Mouse (Mus musculus) gastrocnemius, adult 8-10 months (tissue): ENCODE measurements around the gene Pam. TPM values are rescaled to one million over a fixed set of nuclear protein-coding genes. Genes with fewer than 3 reads are reported as not detected.
A peak's percentile ranks its signal among the peaks of the same experiment; 100 is the strongest.
"Not testable (repeated sequence)": the region's sequence is repeated elsewhere in the genome, so short reads cannot be mapped to it uniquely, and the experiment has no call there.

Experiments used
- DNase-seq, 2 experiments: peaks; one replicate each; pipeline ENCODE4 v3.0.0; 2022; ENCODE audit warnings: low spot score in 2 of 2
- total RNA-seq, 4 experiments: library from RNA; stranded (reverse); gene quantifications; 2 replicates each; pipeline ENCODE4 v1.2.4; 2022

The Pam gene
- total RNA-seq, 4 experiments from 2014 or later = 19.6 to 32.4 (median 23.9) TPM

DNA sequence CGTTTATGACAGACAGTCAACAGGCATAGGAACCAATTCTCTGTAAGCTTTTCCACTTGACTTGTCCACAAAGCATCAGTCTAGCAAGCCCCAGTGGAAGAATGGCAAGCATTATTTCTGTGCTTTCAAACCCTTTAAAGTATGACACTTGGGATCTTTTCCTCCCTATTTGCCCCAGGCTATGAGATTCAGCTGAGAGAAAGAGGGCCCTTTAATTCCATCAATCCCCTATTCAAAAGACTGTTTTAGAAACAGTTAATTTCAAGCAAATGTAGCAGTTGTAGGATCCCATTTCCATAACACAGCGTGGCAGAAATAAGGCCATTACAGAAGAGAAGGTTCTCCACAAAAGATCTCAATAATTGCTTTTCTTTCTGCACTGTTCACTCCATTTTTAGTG lies 53.0 kb downstream of the Pam start:
- no peak for DNase-seq

DNA sequence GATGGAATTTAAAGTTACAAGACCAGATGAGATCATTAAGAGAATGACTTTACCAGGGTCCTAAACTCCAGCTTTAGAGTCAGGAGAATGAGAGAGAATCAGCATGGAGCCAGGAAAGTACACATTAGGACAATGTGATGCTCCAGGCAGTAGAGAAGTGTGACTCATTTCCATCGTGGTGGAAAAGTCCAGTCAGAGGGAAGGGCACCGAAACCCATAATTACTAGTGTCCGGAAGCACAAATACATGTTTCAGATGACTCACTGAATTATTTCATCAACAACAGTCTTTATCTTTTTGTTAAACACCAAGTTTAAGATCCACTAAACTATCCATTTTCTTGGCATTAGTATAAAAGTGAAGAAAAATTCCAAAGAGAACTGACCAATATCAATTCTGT lies 57.2 kb downstream of the Pam start:
- DNase-seq = no peak

DNA sequence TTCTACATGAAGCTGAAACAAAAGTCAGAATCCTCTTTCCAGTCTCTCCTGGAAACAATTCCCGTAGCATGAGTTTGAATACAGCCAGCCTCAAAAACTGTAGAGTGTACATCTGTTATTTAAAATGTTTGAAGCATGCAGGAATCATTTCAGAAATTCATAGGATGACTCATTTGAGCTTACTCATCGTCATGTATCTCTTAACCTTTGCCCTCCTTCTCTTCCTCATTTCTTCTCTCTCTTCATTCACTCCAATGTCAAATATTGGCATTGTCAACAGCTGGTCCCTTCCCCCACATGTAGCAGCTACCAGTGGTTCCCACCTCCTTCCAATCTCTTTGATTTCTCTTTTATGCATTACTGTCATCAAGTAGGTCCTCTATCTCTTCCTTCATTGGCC lies 59.7 kb downstream of the Pam start:
- DNase-seq = no peak

DNA sequence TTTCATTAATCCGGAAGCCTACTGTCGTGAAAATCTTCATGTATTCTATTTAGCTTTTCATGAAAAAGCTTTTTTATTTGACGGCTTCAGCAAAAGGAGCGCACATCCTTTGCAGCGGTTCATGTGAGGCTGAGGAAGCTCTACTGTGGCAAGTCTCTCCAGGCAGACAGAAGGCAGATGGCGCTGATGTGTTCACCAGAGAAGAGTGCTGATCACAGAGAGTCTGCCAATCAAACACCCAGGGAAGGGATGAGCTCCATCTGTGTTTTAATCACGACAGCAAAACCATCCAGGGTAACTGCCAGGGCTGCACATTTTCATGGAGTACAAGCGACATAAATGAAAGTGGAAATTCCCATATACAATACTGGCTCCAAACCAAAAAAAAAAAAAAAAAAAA lies 63.6 kb downstream of the Pam start:
- DNase-seq = no peak

DNA sequence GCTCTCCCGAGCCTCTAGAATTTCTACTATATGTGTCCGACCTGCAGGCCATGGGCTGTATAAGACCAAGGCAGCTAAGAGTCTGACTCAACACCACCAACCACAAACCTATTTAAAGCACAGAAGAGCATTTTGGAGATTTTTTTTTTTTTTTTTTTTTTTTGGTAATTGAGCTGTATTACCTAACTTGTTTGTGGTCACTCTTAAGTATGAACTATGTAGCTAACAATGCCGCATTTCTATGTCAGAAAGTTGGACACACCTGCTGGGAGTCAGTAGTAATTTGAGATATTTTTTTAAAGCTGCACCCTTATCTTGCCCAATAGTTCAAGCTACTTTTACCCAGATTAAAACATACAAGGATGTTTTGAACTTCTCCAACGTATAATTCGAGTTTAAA lies 66.4 kb downstream of the Pam start:
- no peak for DNase-seq

DNA sequence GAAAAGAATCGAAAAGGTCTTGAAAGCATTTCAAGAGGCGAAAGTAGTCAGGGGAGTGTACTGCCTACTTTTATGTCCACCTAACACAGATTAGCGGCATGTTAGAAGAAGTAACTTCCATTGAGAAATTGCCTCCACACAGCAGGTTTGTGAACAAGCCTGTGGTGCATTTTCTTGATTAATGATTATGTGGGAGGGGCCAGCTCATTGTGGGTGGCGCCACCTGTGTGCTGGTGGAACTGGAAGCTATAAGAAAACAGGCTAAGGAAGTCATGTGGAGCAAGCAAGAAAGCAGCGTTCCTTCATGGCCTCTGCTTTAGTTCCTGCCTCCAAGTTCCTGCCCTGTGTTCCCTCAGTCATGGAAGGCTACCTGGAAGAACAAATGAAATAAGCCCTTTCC lies 67.0 kb downstream of the Pam start:
- no peak for DNase-seq

DNA sequence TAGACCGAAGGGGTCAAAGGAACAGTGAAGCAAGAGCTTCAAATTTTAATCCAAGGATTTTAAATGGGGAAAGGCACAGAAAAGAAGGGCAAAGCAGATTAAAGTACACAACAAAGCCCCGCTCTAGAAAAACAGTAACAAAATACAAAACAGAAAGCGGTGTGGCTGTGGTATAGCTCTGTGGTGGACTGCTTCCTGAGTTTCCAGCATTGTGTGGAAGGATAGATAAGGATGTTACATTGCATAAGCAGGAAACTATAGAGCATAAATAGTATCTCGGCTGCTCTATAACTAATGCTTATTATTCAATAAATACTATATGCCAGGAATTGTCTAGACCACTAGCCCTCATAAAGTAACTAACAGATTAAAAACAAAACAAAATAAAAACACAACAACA lies 67.5 kb downstream of the Pam start:
- no peak for DNase-seq

DNA sequence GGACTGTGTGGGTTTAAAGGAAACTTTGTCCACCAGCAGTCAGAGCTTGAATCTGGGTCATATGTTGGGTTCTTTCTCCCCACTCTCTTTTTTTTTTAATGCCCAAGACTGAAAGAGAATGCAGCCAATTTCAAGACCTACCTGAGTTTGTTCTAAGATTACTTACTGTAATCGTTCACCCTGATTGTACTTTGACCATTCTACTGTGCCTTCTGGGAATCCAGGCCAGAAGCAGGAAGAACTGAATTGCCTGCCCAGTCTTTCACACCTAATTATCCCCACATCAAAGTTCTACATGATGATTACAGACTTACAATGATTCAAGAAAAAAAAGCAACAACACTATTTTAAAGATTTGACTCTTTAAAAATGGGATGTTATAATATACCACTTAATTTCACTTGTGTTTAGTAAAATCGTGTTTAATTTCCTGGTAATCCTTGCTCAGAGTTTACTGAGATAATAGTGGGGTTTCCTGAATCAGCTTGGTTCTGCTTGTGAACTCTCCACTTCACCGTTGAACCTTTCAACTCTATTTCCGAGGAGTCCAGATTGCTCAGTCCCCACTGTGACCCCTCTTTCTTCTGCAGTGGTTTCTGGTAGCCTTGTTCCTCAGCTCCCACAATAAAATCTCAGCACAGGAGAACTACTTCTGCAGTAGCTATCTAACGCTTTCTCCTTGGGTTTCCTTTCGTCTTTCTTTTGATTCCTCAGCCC lies 69.4 kb downstream of the Pam start:
- DNase-seq = no peak

DNA sequence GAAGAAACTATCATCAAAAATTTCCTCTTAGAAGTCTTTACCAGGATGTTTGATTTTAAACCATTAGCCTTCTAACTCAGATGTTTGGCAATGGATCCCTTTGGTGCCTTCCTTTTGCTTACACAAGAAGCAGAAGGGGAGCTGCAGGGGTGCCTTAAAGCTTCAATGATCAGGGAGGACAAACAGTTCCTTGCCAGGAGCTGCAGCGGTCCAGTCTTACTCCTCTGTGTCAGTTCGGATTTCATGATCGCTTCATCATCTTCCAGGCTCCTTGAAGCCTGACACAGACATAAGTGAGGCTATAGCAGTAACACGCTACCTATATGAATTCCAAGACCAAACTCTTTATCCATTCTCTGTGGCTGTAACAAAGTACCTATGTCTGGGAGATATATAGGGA lies 71.6 kb downstream of the Pam start:
- DNase-seq = no peak

DNA sequence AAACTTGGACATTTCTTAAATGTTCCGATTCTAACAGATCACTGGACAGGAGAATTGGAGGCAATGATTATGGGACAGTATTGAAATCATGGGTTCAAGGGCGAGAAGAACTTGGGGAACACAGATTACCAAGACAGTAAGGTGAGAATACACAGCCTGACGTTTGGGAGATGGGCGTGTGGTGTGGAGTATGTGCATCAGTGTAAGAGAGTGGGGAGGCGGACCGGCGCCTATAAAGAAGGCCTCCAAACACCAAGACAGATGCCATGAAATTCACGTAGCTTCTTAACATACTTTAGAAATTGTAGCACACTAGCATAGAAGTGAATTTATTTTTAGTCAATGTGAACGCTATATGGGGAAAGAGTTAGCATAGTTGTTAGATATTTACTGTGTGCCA lies 76.5 kb downstream of the Pam start:
- DNase-seq = no peak

DNA sequence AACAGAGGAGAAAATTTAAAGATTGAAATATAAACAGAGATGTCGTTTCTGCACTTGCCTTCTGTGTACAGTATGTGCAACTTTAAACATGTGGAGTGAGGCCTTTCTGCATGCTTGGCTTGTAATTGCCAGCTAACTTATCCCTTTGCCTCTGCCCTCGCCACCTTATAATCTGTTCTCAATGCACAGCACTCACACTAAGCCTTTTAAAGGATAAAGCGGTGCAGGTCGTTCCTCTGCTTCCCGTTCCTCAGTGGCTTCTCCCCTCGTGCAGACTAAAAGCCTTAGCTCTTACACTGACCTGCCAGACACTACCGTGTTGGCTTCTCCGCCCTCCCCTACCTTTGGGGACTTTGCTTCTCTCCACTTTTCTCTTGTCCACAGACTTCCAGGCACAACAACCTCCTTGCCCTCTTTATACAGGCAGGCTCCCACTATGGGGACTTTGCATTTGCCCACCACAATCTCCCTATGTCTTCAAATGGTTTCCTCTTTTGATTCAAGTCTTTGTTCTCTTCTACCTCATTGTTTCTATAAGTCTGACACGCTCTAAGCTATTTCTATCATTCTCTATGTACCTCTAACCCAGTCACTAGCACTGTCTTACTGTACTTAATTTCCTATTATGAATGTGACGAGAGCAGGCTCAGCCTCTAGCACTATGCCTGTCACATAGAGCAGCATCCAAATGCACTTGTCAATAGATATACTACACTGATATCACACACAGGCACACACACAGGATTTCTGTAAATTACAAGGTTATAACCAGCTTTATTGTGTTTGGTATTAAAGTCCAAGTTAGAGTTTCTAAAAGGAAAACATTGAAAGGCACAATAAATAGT lies 79.2 kb downstream of the Pam start:
- DNase-seq = no peak

DNA sequence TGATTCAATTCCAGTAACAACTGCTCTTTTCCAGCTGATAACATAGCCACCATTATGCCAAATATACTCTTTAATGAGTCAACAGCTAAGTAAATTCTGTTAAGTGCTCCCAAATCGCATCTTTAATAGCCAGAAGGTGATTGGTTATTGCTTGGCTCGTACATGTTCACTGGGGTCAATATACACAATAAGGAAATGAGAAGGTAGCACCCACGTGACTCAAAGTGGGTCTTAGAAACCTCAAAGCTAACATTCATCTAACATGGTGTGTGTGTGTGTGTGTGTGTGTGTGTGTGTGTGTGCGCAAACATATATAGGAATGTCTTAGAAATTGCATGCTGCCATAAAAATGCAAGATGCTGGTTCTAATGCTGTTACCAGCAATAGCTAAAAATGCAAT lies 79.9 kb downstream of the Pam start:
- DNase-seq = no peak

DNA sequence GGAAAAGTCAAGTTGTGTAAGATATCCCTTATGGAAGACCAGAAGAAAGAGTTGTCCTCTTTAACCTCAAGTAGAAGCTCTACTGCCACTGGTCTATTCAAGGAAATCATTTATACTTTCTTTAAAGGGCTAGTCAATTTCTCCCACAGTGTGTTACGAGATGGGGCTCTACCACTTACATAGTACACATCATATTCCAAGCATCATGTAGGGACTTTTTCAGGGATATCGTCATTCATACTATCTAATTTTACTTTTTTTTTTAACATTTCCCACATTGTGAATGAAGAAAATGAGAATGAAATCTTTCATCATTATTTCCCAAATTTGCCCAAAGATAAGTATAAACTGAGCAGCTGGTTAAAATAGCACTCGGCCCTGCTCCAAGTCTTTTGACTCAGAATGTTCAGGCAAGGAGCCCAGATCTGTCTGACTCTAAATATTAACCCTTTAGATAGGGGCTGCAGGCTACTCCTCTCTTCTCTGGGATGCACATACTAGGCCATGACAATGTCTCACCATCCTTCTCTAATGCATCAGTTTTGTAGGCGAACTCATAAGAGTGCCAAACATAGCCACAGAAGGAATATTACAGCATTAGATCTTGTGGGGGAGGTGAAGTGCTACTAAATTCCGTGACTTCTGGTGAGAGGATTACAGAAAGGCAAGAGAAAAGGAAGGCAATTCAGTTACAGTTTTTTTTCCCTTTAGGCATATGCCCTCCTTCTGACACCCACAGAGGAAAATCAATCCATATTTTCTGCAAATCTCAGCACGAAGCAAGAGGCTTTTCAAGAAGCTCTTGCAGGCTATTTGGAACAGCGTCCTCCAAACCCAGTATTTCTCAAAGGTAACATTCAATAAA lies 92.7 kb downstream of the Pam start:
- DNase-seq = peak in 1 of 2 experiments; percentile 3

DNA sequence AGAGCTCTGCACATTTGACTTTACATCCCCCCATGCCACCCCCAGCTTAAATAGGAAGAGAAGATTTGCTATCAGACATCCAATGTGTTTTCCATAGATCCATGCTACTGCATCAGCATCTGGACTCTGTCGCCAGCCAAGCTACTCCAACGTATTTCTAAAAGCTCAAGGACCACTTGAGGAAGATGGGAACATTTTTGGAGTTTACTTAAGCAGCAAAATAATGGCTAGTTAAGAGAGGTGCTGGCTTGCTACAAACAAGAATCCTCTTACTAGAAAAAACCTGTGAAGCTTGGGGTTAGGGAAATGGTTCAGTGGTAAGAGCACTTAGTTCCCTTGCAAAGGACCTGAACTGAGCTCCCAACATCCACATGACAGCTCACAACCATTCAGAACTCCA lies 96.0 kb downstream of the Pam start:
- DNase-seq = no peak

DNA sequence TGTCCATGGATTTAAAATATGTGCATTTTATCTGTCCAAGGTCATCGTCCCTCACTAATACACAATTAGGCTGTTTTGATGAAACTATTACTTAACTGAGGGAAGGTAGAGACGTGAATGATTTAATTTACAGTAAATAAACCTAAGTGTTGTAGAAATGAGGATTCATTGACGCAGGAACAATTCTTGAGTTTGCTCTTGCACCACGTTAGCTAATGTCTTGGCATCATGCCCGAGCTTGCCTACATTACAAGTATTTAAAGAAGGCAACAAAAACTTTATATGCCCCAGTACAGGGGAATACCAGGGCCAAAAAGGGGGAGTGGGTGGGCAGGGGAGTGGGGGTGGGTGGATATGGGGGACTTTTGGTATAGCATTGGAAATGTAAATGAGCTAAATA lies 96.5 kb downstream of the Pam start:
- DNase-seq = not testable (repeated sequence)

DNA sequence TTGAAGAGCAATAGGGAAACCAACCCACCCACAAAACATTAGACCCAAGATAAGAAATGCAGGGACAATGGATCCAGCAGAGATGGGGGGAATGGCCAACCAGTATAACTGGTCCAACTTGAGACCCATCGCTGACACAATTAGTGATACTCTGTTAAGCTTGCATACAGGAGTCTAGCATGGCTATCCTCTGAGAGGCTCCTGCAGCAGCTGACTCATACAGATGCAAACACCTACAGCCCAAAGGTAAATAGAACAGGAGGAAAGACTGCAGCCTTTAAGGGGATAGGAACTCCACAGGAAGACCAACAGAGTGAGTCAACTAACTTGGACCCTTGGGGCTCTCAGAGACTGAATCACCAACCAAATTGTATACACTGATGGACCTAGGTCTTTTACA lies 98.4 kb downstream of the Pam start:
- no peak for DNase-seq

DNA sequence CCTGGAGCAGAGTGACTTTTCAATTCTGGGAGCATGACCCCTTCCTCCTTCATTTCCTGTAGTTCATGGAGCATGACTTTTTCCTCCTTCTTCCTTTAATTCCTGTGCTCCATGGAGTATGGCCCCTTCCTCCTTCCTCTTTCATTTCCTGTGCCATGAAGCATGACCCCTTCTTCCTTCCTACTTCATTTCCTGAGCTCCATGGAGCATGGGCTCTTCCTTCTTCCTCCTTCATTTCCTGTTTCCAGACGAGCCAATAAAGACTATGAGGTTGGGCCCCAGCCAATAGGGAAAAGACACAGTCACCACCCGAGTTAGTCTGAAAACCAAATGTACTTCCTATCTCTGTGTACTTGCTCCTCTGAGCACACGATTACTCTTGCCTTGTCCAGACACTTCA lies 103.5 kb downstream of the Pam start:
- DNase-seq = no peak

DNA sequence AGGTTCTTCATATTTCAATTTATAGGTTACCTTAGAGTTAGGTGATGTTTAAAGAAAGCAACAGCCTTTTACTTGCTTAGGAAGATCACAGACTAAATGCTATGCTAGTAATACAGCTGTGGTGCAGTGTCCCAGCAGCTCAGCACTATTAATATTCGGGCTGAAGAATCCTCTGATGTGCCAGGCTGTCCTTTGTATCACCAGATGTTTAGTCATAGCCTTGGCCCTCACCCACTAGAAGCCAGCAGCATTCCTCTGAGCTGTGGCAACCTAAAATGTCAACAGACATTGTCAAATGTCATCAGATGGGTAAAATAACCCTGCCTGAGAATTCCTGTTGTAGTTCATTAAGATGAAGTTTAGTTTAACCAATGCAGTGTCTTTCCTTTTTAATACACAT lies 112.3 kb downstream of the Pam start:
- no peak for DNase-seq

DNA sequence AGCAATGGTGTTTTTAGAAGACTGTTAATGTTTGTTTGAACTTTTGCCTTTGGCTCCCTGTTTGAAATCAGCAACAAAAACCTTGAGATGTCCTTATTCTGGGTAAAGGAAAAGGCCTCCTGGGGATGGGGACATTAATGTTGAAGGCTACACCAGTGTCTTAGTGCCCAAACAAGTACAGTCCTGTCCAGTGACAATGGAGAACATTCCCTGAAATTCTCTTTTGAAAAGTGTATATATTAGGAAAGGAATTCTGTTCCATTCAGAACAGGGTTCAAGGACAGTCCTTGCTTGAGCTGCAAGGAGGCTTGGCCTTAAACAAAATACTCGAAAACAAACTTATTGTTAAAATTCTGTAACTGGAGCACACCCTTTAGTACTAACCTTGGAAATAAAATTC lies 116.0 kb downstream of the Pam start:
- no peak for DNase-seq

DNA sequence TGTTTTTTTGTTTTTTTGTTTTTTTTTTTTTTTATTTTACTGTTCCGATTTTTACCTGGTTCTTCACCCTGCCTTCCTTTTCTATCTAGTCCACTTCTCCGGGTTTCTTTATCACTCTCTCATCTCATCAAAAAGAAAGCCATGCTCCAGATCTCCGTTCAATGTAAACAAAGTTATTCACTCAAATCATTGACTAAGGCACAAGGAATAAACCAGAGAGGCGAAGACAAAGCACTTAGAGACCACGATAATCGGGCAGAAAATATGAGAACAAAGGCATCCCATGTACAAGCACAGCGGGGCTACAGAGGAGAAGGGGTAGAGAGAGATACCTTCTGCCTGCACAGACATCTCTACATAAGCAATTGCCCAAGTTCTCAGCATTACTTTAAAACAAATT lies 117.9 kb downstream of the Pam start:
- DNase-seq = no peak

DNA sequence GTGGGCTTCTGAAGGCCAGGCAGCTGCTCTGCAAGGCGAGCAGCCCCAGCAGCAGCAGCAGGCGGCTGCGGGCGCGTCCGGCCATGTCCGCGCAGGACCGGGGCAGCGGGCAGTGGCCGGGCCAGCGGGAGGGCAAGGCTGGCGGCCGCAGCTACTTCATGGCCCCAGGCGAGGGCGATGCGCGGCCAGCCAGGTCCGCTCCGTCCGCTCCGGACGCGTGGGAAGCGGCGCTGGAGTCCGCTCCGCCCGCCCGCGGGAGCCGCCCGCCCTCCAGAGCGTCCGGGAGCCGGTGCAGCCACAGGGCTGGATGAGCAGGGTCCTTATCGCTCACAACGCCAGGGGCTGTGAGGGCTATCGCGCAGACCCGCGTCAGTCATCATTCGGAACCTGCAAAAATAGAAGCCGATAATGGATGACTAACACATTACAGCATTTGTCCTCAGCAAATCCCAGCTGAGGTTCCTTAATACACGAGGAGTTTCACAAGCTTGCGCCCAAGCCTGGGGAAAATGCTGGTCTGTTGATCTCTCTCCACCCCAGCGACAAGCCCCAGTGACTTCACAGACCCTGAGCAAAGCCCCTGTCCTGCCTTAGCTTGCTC lies 118.5 kb downstream of the Pam start:
- DNase-seq = peak; percentile 49 to 60

DNA sequence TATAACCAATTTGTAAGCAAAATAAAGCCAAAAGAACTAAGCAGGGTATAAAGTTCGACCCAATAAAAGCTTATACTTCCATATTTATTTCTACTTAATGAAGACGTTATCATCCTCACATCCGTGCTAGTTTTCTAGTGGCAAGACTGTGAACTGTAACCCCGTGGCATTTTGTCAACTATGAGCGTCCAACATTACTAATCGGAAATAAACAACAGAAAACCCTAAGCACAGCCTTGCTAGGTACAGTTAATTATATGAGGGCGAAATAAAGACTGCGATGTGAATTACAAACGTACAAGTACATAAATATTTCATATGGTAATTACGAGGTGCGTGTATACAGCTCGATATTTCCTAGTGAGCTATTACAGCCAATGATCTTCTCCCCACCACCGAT lies 119.4 kb downstream of the Pam start:
- no peak for DNase-seq
